Mouse (Mus musculus) G1E (cell line): Measurements from ENCODE around the gene Olfr1234. TPM values are rescaled to one million over a fixed set of nuclear protein-coding genes. Genes with fewer than 3 reads are reported as not detected.

Experiments used
- ATAC-seq: 2 replicates; pipeline ENCODE4 v1.8.0; 2016; ENCODE audit warnings: mild to moderate bottlenecking; ENCODE audit not compliant: insufficient number of reproducible peaks, poor library complexity, low FRiP score, severe bottlenecking; ENCODE audit errors: extremely low read depth
- DNase-seq: peaks from one replicate; pipeline ENCODE4 v3.0.0; 2012; ENCODE audit warnings: low spot score
- H3K27me3 ChIP-seq: 2 replicates; pipeline ENCODE4 v1.6.1; 2012; ENCODE audit warnings: mild to moderate bottlenecking, low read length, inconsistent platforms; ENCODE audit not compliant: insufficient read depth
- H3K36me3 ChIP-seq: replicated peaks from 2 replicates; pipeline ENCODE3; 2012; ENCODE audit warnings: mild to moderate bottlenecking, inconsistent platforms
- H3K4me1 ChIP-seq: 2 replicates; pipeline ENCODE4 v1.6.1; 2012; ENCODE audit warnings: low read depth, low read length, inconsistent platforms, mixed read lengths; ENCODE audit not compliant: insufficient read depth
- H3K4me3 ChIP-seq: 2 replicates; pipeline ENCODE4 v1.5.1; 2012; ENCODE audit warnings: low read depth, mild to moderate bottlenecking, inconsistent platforms, low read length, moderate library complexity, mixed read lengths
- H3K9me3 ChIP-seq: replicated peaks from 2 replicates; pipeline ENCODE4 v1.6.1; 2012; ENCODE audit warnings: inconsistent platforms
- CTCF ChIP-seq: IDR thresholded peaks from 2 replicates; pipeline ENCODE4 v1.5.1; 2012; ENCODE audit warnings: low read depth, low read length, inconsistent platforms, mixed read lengths
- GATA1 ChIP-seq: IDR thresholded peaks from 2 replicates; pipeline ENCODE4 v1.6.1; 2012; ENCODE audit warnings: borderline replicate concordance, low read length, inconsistent platforms, mixed read lengths
- GATA2 ChIP-seq: IDR thresholded peaks from 2 replicates; pipeline ENCODE4 v1.6.1; 2012; ENCODE audit warnings: low read depth, low read length, inconsistent platforms, borderline replicate concordance
- POLR2AphosphoS5 ChIP-seq: IDR thresholded peaks from 2 replicates; pipeline ENCODE4 v1.6.1; 2012; ENCODE audit warnings: low read depth, low read length, inconsistent platforms; ENCODE audit not compliant: insufficient replicate concordance
- TAL1 ChIP-seq: conservative IDR thresholded peaks from 2 replicates; pipeline ENCODE4 v1.6.1; 2012; ENCODE audit warnings: low read depth, low read length, inconsistent platforms, mixed read lengths
- polyA plus RNA-seq: library from polyadenylated mRNA; stranded (reverse); fragments of >175 nt; gene quantifications from 2 replicates; pipeline ENCODE4 v1.2.3, GENCODE M21; 2012
- total RNA-seq, 2 experiments: library from RNA; stranded (forward) in 1 of 2; stranded (reverse) in 1 of 2; fragments of 200-1000 nt in 1 of 2; fragments of >200 nt in 1 of 2; fragmentation: Nextera tagmentation in 1 of 2; gene quantifications; 2 replicates each; pipeline ENCODE4 v1.2.3; 2014 to 2017

Gene Olfr1234
- total RNA-seq (2014; fragmentation: Nextera tagmentation) = not detected in 2 replicates
- 0.06 and 0.22 TPM in 2 replicates for total RNA-seq (2017)
- not detected in 2 replicates for polyA plus RNA-seq

GRCm38 (mm10) chr2:89364765-89365164 is at the start of gene Olfr1234:
Olfr1234 (minus strand) TSS chr2:89364865.
- no peaks in the 10 kb centered on the region for H3K9me3 ChIP-seq
- H3K36me3 ChIP-seq = no peaks in the 10 kb centered on the region
- DNase-seq (no peak), ATAC-seq (no peak)
- no peaks in the 10 kb centered on the region for H3K4me1 ChIP-seq
- H3K4me3 ChIP-seq = no peak within 1 kb of the TSS
- TF ChIP-seq POLR2AphosphoS5 (no peak), GATA2 (no peak), CTCF (no peak), TAL1 (no peak), GATA1 (no peak)
- H3K27me3 ChIP-seq = no peaks in the 10 kb centered on the region

GRCm38 (mm10) chr2:89409576-89409975 is 44.9 kb upstream of the Olfr1234 start, which contains the start of gene Olfr1238:
Olfr1238 (minus strand) TSS chr2:89409676.
- Histone ChIP-seq H3K27me3 (no peaks in the 10 kb centered on the region), H3K36me3 (no peaks in the 10 kb centered on the region), H3K4me1 (no peaks in the 10 kb centered on the region), H3K9me3 (no peaks in the 10 kb centered on the region), H3K4me3 (no peak within 1 kb of the TSS)
- DNase-seq (no peak), ATAC-seq (no peak)
- TF ChIP-seq GATA2 = no peak
- no peak for TF ChIP-seq TAL1
- TF ChIP-seq CTCF = no peak
- no peak for TF ChIP-seq POLR2AphosphoS5

GRCm38 (mm10) chr2:89400882-89401281 is 36.2 kb upstream of the Olfr1234 start:
- TF ChIP-seq POLR2AphosphoS5 (no peak), CTCF (no peak), GATA2 (no peak), GATA1 (no peak), TAL1 (no peak)
- Histone ChIP-seq H3K4me3 (no peak overlapping the region), H3K9me3 (no peaks in the 10 kb centered on the region; the same call in 1 of the 2 replicates), H3K27me3 (no peaks in the 10 kb centered on the region), H3K4me1 (no peaks in the 10 kb centered on the region), H3K36me3 (no peaks in the 10 kb centered on the region)
- DNase-seq (no peak), ATAC-seq (no peak)

GRCm38 (mm10) chr2:89342298-89342697 is 22.4 kb downstream of the Olfr1234 start, which contains the start of gene Olfr1233:
Olfr1233 (minus strand) TSS chr2:89342398.
- Histone ChIP-seq H3K4me1 (no peaks in the 10 kb centered on the region), H3K4me3 (no peak within 1 kb of the TSS), H3K9me3 (0 out of 2 replicates have a peak, but pooled peaks cover 2% of the 10 kb centered on the region), H3K27me3 (no peaks in the 10 kb centered on the region), H3K36me3 (no peaks in the 10 kb centered on the region)
- no peak for TF ChIP-seq GATA1
- no peak for TF ChIP-seq TAL1
- no peak for TF ChIP-seq GATA2
- no peak for TF ChIP-seq CTCF
- TF ChIP-seq POLR2AphosphoS5 = no peak
- ATAC-seq (no peak), DNase-seq (no peak)

GRCm38 (mm10) chr2:89329575-89329974 is 35.1 kb downstream of the Olfr1234 start, which contains the start of gene Olfr1232:
Olfr1232 (minus strand) TSS chr2:89329675.
- no peaks in the 10 kb centered on the region for H3K27me3 ChIP-seq
- no peaks in the 10 kb centered on the region for H3K36me3 ChIP-seq
- no peak for DNase-seq
- H3K4me3 ChIP-seq = no peak within 1 kb of the TSS
- no peak for ATAC-seq
- no peak for TF ChIP-seq GATA1
- no peak for TF ChIP-seq CTCF
- no peak for TF ChIP-seq POLR2AphosphoS5
- no peak for TF ChIP-seq TAL1
- TF ChIP-seq GATA2 = no peak
- H3K9me3 ChIP-seq = no peaks in the 10 kb centered on the region; the same call in 1 of the 2 replicates
- no peaks in the 10 kb centered on the region for H3K4me1 ChIP-seq

Other genes starting within 250 kb of the Olfr1234 start
Only the 20 nearest of the 21 such genes appear.
- not detected in 2 replicates for gene Olfr1221, start 247.6 kb downstream of the Olfr1234 start, total RNA-seq (2014; fragmentation: Nextera tagmentation)
- 0.06 and 0.11 TPM in 2 replicates for gene Olfr1221, start 247.6 kb downstream of the Olfr1234 start, total RNA-seq (2017)
- not detected in 2 replicates for gene Olfr1221, start 247.6 kb downstream of the Olfr1234 start, polyA plus RNA-seq
- not detected in 2 replicates for gene Olfr1222, start 231.8 kb downstream of the Olfr1234 start, total RNA-seq (2014; fragmentation: Nextera tagmentation)
- gene Olfr1222, start 231.8 kb downstream of the Olfr1234 start, total RNA-seq (2017) = 0.16 and 0.29 TPM in 2 replicates
- not detected in 2 replicates for gene Olfr1222, start 231.8 kb downstream of the Olfr1234 start, polyA plus RNA-seq
- not detected in 2 replicates for gene Olfr1223, start 213.3 kb downstream of the Olfr1234 start, total RNA-seq (2014; fragmentation: Nextera tagmentation)
- gene Olfr1223, start 213.3 kb downstream of the Olfr1234 start, total RNA-seq (2017) = 0.06 TPM in 1 of 2 replicates, not detected in the other
- not detected in 2 replicates for gene Olfr1223, start 213.3 kb downstream of the Olfr1234 start, polyA plus RNA-seq
- gene Olfr1224-ps1, start 200.8 kb downstream of the Olfr1234 start, total RNA-seq (2014; fragmentation: Nextera tagmentation) = not detected in 2 replicates
- not detected in 2 replicates for gene Olfr1224-ps1, start 200.8 kb downstream of the Olfr1234 start, total RNA-seq (2017)
- gene Olfr1224-ps1, start 200.8 kb downstream of the Olfr1234 start, polyA plus RNA-seq = not detected in 2 replicates
- gene Olfr1225, start 190.2 kb downstream of the Olfr1234 start, total RNA-seq (2014; fragmentation: Nextera tagmentation) = not detected in 2 replicates
- 0.16 and 0.41 TPM in 2 replicates for gene Olfr1225, start 190.2 kb downstream of the Olfr1234 start, total RNA-seq (2017)
- not detected in 2 replicates for gene Olfr1225, start 190.2 kb downstream of the Olfr1234 start, polyA plus RNA-seq
- gene Olfr1226, start 164.8 kb downstream of the Olfr1234 start, total RNA-seq (2014; fragmentation: Nextera tagmentation) = not detected in 2 replicates
- 0.12 and 0.16 TPM in 2 replicates for gene Olfr1226, start 164.8 kb downstream of the Olfr1234 start, total RNA-seq (2017)
- not detected in 2 replicates for gene Olfr1226, start 164.8 kb downstream of the Olfr1234 start, polyA plus RNA-seq
- not detected in 2 replicates for gene Olfr1228, start 110.8 kb downstream of the Olfr1234 start, total RNA-seq (2014; fragmentation: Nextera tagmentation)
- 0.05 TPM in 1 of 2 replicates, not detected in the other for gene Olfr1228, start 110.8 kb downstream of the Olfr1234 start, total RNA-seq (2017)
- not detected in 2 replicates for gene Olfr1228, start 110.8 kb downstream of the Olfr1234 start, polyA plus RNA-seq
- not detected in 2 replicates for gene Olfr1229, start 76.9 kb downstream of the Olfr1234 start, total RNA-seq (2014; fragmentation: Nextera tagmentation)
- gene Olfr1229, start 76.9 kb downstream of the Olfr1234 start, total RNA-seq (2017) = 0.16 and 0.17 TPM in 2 replicates
- gene Olfr1229, start 76.9 kb downstream of the Olfr1234 start, polyA plus RNA-seq = not detected in 2 replicates
- not detected in 2 replicates for gene Olfr1230, start 67.6 kb downstream of the Olfr1234 start, total RNA-seq (2014; fragmentation: Nextera tagmentation)
- gene Olfr1230, start 67.6 kb downstream of the Olfr1234 start, total RNA-seq (2017) = 0.41 TPM in 1 of 2 replicates, not detected in the other
- not detected in 2 replicates for gene Olfr1230, start 67.6 kb downstream of the Olfr1234 start, polyA plus RNA-seq
- not detected in 2 replicates for gene Olfr1231, start 57.8 kb downstream of the Olfr1234 start, total RNA-seq (2014; fragmentation: Nextera tagmentation)
- gene Olfr1231, start 57.8 kb downstream of the Olfr1234 start, total RNA-seq (2017) = 0.12 and 0.22 TPM in 2 replicates
- gene Olfr1231, start 57.8 kb downstream of the Olfr1234 start, polyA plus RNA-seq = not detected in 2 replicates
- gene Olfr1232, start 35.2 kb downstream of the Olfr1234 start, total RNA-seq (2014; fragmentation: Nextera tagmentation) = not detected in 2 replicates
- not detected in 2 replicates for gene Olfr1232, start 35.2 kb downstream of the Olfr1234 start, total RNA-seq (2017)
- gene Olfr1232, start 35.2 kb downstream of the Olfr1234 start, polyA plus RNA-seq = not detected in 2 replicates
- not detected in 2 replicates for gene Olfr1233, start 22.5 kb downstream of the Olfr1234 start, total RNA-seq (2014; fragmentation: Nextera tagmentation)
- gene Olfr1233, start 22.5 kb downstream of the Olfr1234 start, total RNA-seq (2017) = under 0.01 and 0.16 TPM in 2 replicates
- not detected in 2 replicates for gene Olfr1233, start 22.5 kb downstream of the Olfr1234 start, polyA plus RNA-seq
- not detected in 2 replicates for gene Olfr1238, start 44.8 kb upstream of the Olfr1234 start, total RNA-seq (2014; fragmentation: Nextera tagmentation)
- gene Olfr1238, start 44.8 kb upstream of the Olfr1234 start, total RNA-seq (2017) = 0.11 and 0.12 TPM in 2 replicates
- gene Olfr1238, start 44.8 kb upstream of the Olfr1234 start, polyA plus RNA-seq = not detected in 2 replicates
- not detected in 2 replicates for gene Olfr1239, start 55.5 kb upstream of the Olfr1234 start, total RNA-seq (2014; fragmentation: Nextera tagmentation)
- gene Olfr1239, start 55.5 kb upstream of the Olfr1234 start, total RNA-seq (2017) = 0.16 and 0.23 TPM in 2 replicates
- not detected in 2 replicates for gene Olfr1239, start 55.5 kb upstream of the Olfr1234 start, polyA plus RNA-seq
- not detected in 2 replicates for gene Olfr1240, start 78.1 kb upstream of the Olfr1234 start, total RNA-seq (2014; fragmentation: Nextera tagmentation)
- 0.05 and 0.23 TPM in 2 replicates for gene Olfr1240, start 78.1 kb upstream of the Olfr1234 start, total RNA-seq (2017)
- not detected in 2 replicates for gene Olfr1240, start 78.1 kb upstream of the Olfr1234 start, polyA plus RNA-seq
- gene Olfr1241, start 122.3 kb upstream of the Olfr1234 start, total RNA-seq (2014; fragmentation: Nextera tagmentation) = not detected in 2 replicates
- gene Olfr1241, start 122.3 kb upstream of the Olfr1234 start, total RNA-seq (2017) = 0.06 TPM in 1 of 2 replicates, not detected in the other
- gene Olfr1241, start 122.3 kb upstream of the Olfr1234 start, polyA plus RNA-seq = not detected in 2 replicates
- not detected in 2 replicates for gene Olfr1242, start 133.5 kb upstream of the Olfr1234 start, total RNA-seq (2014; fragmentation: Nextera tagmentation)
- not detected in 2 replicates for gene Olfr1242, start 133.5 kb upstream of the Olfr1234 start, total RNA-seq (2017)
- not detected in 2 replicates for gene Olfr1242, start 133.5 kb upstream of the Olfr1234 start, polyA plus RNA-seq
- gene Olfr1243, start 166.6 kb upstream of the Olfr1234 start, total RNA-seq (2014; fragmentation: Nextera tagmentation) = not detected in 2 replicates
- 0.23 and 0.38 TPM in 2 replicates for gene Olfr1243, start 166.6 kb upstream of the Olfr1234 start, total RNA-seq (2017)
- gene Olfr1243, start 166.6 kb upstream of the Olfr1234 start, polyA plus RNA-seq = not detected in 2 replicates
- not detected in 2 replicates for gene Olfr1245, start 213.6 kb upstream of the Olfr1234 start, total RNA-seq (2014; fragmentation: Nextera tagmentation)
- 0.46 TPM in 1 of 2 replicates, not detected in the other for gene Olfr1245, start 213.6 kb upstream of the Olfr1234 start, total RNA-seq (2017)
- gene Olfr1245, start 213.6 kb upstream of the Olfr1234 start, polyA plus RNA-seq = not detected in 2 replicates
- not detected in 2 replicates for gene Olfr1246, start 228.3 kb upstream of the Olfr1234 start, total RNA-seq (2014; fragmentation: Nextera tagmentation)
- under 0.01 and 0.05 TPM in 2 replicates for gene Olfr1246, start 228.3 kb upstream of the Olfr1234 start, total RNA-seq (2017)
- not detected in 2 replicates for gene Olfr1246, start 228.3 kb upstream of the Olfr1234 start, polyA plus RNA-seq